Mouse (Mus musculus) ES-Bruce4 (cell line): Measurements from ENCODE around the gene Arfrp1. TPM values are rescaled to one million over a fixed set of nuclear protein-coding genes. Genes with fewer than 3 reads are reported as not detected.

Source experiments
- H3K27ac ChIP-seq: 2 replicates; pipeline ENCODE4 v1.5.1; 2012; ENCODE audit warnings: low read length, inconsistent platforms; ENCODE audit not compliant: insufficient read depth
- H3K27me3 ChIP-seq: 2 replicates; pipeline ENCODE4 v1.6.1; 2012; ENCODE audit warnings: mild to moderate bottlenecking, low read length, inconsistent platforms; ENCODE audit not compliant: control insufficient read depth, poor library complexity, insufficient read depth, severe bottlenecking
- H3K36me3 ChIP-seq: 2 replicates; pipeline ENCODE4 v1.6.1; 2012; ENCODE audit warnings: inconsistent platforms, mild to moderate bottlenecking, low read length, moderate library complexity; ENCODE audit not compliant: control insufficient read depth, poor library complexity, insufficient read depth, severe bottlenecking
- H3K4me1 ChIP-seq: one replicate; pipeline ENCODE4 v1.8.1; 2011; ENCODE audit warnings: low read length; ENCODE audit not compliant: control insufficient read depth, insufficient read depth
- H3K4me3 ChIP-seq: 2 replicates; pipeline ENCODE4 v1.5.1; 2011; ENCODE audit warnings: low read depth, mild to moderate bottlenecking, low read length
- H3K9ac ChIP-seq: 2 replicates; pipeline ENCODE4 v1.6.1; 2012; ENCODE audit warnings: low read depth, mild to moderate bottlenecking, inconsistent platforms; ENCODE audit not compliant: poor library complexity, severe bottlenecking
- H3K9me3 ChIP-seq: replicated peaks from 2 replicates; pipeline ENCODE4 v1.6.1; 2012; ENCODE audit warnings: mild to moderate bottlenecking, low read length, inconsistent platforms; ENCODE audit not compliant: control insufficient read depth, poor library complexity, insufficient read depth, severe bottlenecking
- CTCF ChIP-seq: IDR thresholded peaks from one replicate; pipeline ENCODE4 v1.8.1; 2011; ENCODE audit warnings: low read depth, low read length
- EP300 ChIP-seq: IDR thresholded peaks from 2 replicates; pipeline ENCODE4 v1.6.1; 2011; ENCODE audit warnings: low read depth, low read length; ENCODE audit not compliant: insufficient read depth
- POLR2A ChIP-seq: IDR thresholded peaks from one replicate; pipeline ENCODE4 v1.8.1; 2011; ENCODE audit warnings: low read length; ENCODE audit not compliant: insufficient read depth
- polyA plus RNA-seq: library from polyadenylated mRNA; stranded (reverse); fragments of >200 nt; gene quantifications from 2 replicates; pipeline ENCODE4 v1.2.4, GENCODE M21; 2011; ENCODE audit warnings: low read depth; ENCODE audit not compliant: missing spikeins, insufficient read depth, insufficient read length

The Arfrp1 gene
- polyA plus RNA-seq, 1 experiment, result 29.1 TPM

DNA sequence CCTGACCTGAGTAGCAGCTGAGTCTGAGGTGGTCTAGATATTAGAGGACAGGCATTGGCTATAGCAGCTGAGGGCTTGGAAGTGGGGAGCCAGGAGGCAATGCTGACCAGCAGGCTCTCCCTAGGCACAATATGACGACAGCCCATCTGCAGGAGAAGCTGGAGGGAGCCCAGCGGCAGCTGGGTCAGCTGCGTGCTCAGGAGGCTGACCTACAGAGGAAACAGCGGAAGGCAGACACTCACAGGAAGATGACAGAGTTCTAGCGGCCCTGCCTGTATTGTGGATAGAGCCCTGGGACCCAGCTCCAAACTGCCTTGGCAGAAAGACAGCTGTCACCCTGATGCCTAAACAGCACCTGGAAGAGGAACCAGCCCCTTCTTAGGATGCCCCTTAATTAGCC is 15.0 kb upstream of the Arfrp1 start:
- no peak overlapping the region for H3K27ac ChIP-seq
- no peak overlapping the region for H3K4me3 ChIP-seq
- no peak for TF ChIP-seq EP300
- no peak for TF ChIP-seq CTCF
- no peak for TF ChIP-seq POLR2A
- peaks cover 3% of the 10 kb centered on the region; the same call in 1 of the 2 replicates for H3K36me3 ChIP-seq
- no peaks in the 10 kb centered on the region for H3K27me3 ChIP-seq
- no peaks in the 10 kb centered on the region for H3K4me1 ChIP-seq
- no peak overlapping the region for H3K9ac ChIP-seq
- H3K9me3 ChIP-seq, result no peaks in the 10 kb centered on the region

DNA sequence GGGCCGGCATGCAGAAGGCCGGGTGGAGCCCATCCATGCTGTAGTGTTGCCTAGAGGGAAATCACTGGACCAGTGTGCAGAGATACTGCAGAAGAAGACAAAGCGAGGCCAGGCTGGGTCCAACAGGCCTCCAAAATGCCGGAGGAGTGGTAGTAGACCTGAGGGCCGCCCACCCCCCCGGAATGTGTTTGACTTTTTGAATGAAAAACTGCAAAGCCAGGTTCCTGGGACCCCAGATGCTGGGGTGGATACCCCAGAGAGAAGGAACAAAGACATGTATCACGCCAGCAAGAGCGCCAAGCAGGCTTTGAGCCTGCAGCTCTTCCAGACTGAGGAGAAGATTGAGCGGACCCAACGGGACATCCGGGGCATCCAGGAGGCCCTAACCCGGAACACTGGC is 14.6 kb upstream of the Arfrp1 start, which contains the start of gene Lime1:
Gene Lime1, plus strand, starts transcription at position 301 of the 400 bp plus-strand sequence.
- no peak for TF ChIP-seq POLR2A
- H3K36me3 ChIP-seq, result peaks cover 3% of the 10 kb centered on the region; the same call in 1 of the 2 replicates
- H3K27ac ChIP-seq, result no peak within 1 kb of the TSS
- no peak within 1 kb of the TSS for H3K4me3 ChIP-seq
- no peak within 1 kb of the TSS for H3K9ac ChIP-seq
- H3K9me3 ChIP-seq, result no peaks in the 10 kb centered on the region
- H3K4me1 ChIP-seq, result no peaks in the 10 kb centered on the region
- no peaks in the 10 kb centered on the region for H3K27me3 ChIP-seq

DNA sequence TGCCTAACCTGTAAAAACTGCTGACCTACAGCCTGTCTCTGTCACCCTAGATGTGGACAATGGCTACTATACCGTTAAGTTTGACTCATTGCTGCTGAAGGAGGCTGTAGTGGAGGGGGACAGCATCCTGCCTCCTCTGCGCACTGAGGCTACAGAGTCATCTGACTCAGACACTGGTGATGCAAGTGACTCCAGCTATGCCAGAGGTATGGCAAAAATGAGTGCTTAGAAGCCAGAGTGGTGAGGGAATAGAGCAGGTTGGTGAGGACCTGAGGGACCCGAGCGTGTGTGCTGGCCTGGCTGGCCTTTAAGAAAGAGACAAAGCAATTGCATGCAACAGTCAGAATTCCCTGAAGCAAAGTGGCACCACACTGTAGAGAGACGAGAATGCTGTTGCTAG is 13.5 kb upstream of the Arfrp1 start:
- Histone ChIP-seq H3K27me3 (no peaks in the 10 kb centered on the region), H3K9ac (no peak overlapping the region), H3K27ac (no peak overlapping the region), H3K36me3 (peaks cover 3% of the 10 kb centered on the region; the same call in 1 of the 2 replicates), H3K9me3 (no peaks in the 10 kb centered on the region), H3K4me1 (no peaks in the 10 kb centered on the region), H3K4me3 (no peak overlapping the region)
- TF ChIP-seq CTCF, result no peak
- no peak for TF ChIP-seq EP300
- no peak for TF ChIP-seq POLR2A

DNA sequence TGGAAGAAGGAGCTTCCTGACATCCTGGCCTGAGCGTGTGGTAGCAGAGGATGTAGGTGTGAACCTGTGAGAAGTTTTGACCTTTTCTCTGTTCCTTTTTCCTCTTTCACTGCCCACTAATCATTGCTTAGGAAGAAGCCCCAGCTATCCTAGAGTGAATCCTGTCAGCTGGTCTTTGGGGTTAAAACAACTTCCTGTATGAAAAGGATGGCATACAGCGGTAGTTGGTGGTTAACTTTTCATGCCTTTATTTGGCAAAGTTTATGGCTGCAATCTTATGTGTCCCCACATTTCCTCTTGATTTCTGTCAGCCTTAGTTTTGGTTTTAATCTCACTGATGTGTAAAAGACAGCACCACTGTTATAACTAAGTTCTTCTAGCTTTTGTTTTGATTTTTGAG is 12.0 kb upstream of the Arfrp1 start:
- H3K27ac ChIP-seq, result no peak overlapping the region
- no peaks in the 10 kb centered on the region for H3K27me3 ChIP-seq
- no peaks in the 10 kb centered on the region for H3K9me3 ChIP-seq
- TF ChIP-seq POLR2A (no peak), CTCF (no peak), EP300 (no peak)
- peaks cover 3% of the 10 kb centered on the region; the same call in 1 of the 2 replicates for H3K36me3 ChIP-seq
- no peaks in the 10 kb centered on the region for H3K4me1 ChIP-seq
- no peak overlapping the region for H3K9ac ChIP-seq
- no peak overlapping the region for H3K4me3 ChIP-seq

DNA sequence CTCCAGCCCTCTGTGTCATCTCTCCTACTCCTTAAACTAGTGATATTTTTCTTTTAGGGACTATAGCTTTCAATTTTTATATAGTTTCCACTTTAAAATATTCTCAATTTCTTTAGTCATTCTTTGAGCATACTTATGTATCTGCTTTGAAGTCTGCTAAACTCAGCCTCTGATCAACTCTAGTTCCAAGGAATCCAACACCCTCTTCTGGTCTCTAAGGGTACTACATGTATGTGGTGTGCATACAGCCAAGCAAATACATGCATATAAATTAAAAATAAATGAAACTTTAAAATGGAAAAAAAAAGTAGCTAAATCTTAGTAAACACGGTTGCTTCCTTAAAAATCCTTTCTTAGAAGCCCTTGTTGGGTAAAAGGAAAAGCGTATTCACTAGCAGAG is 10.6 kb upstream of the Arfrp1 start:
- H3K4me3 ChIP-seq, result no peak overlapping the region
- H3K9me3 ChIP-seq, result no peaks in the 10 kb centered on the region
- H3K27me3 ChIP-seq, result no peaks in the 10 kb centered on the region
- no peak overlapping the region for H3K9ac ChIP-seq
- H3K36me3 ChIP-seq, result peaks cover 3% of the 10 kb centered on the region; the same call in 1 of the 2 replicates
- no peaks in the 10 kb centered on the region for H3K4me1 ChIP-seq
- no peak overlapping the region for H3K27ac ChIP-seq
- no peak for TF ChIP-seq EP300
- TF ChIP-seq POLR2A, result no peak

DNA sequence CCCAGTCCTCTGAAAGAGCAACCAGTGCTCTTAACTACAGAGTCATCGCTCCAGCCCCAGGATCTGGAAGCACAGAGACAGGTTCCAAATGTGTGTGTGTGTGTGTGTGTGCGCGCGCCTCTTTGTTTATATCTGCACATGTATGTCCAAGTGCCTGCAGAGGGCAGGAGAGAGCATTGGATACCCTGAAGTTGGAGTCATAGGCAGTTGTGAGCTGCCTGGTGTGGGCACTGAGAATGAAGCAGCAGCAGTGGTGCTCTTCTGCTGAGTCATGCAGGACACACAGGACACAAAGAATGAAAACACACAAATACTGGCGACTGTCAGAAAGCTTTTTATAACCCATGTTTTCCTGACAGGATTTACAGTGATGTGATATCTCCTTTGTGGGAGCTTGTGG is 4.8 kb upstream of the Arfrp1 start:
- H3K27me3 ChIP-seq, result no peaks in the 10 kb centered on the region
- no peak overlapping the region for H3K27ac ChIP-seq
- H3K4me3 ChIP-seq, result no peak overlapping the region
- peaks cover 4% of the 10 kb centered on the region for H3K36me3 ChIP-seq
- no peaks in the 10 kb centered on the region for H3K4me1 ChIP-seq
- TF ChIP-seq CTCF, result peak; percentile 9
- TF ChIP-seq EP300, result no peak
- no peak for TF ChIP-seq POLR2A
- H3K9ac ChIP-seq, result no peak overlapping the region
- H3K9me3 ChIP-seq, result 0 out of 2 replicates have a peak, but pooled peaks cover 4% of the 10 kb centered on the region
